9 mouse cellular contexts compared by ENCODE assay signal in genomic region chr6:146762264-146762898, GRCm38 (mm10). TPM values are rescaled to one million over a fixed set of nuclear protein-coding genes. Genes with fewer than 3 reads are reported as not detected.
DNase-seq lines count a peak whose midpoint lies in the region; ATAC-seq lines count a peak whose summit lies in the region.
"Had no signal": no experiment of that assay in that cellular context is flagged by ENCODE, and none has a peak within 500 bp of the region (broad histone marks: within the 10 kb centered on the region; RNA-seq: fewer than 3 reads in every experiment).

No protein-coding gene starts in this region.

- 70% methylated on average over 5 of the region's 5 CpGs for WGBS in midbrain, embryonic 10.5 days
- WGBS in midbrain, embryonic 13.5 days = 68% methylated on average over 5 of the region's 5 CpGs

- H3K9me3 ChIP-seq in midbrain, embryonic 10.5 days (replicated peaks) = no peaks in the 10 kb centered on the region
- H3K9me3 ChIP-seq in midbrain, embryonic 13.5 days = no peaks in the 10 kb centered on the region
- H3K9me3 ChIP-seq: lung, embryonic 15.5 days had no signal

- no peaks in the 10 kb centered on the region for H3K27me3 ChIP-seq in midbrain, embryonic 10.5 days (ENCODE audit: low read depth, poor library complexity, severe bottlenecking)
- H3K27me3 ChIP-seq in midbrain, embryonic 13.5 days = no peaks in the 10 kb centered on the region
- H3K27me3 ChIP-seq: lung, embryonic 15.5 days had no signal

- H3K4me1 ChIP-seq in midbrain, embryonic 10.5 days = no peaks in the 10 kb centered on the region
- H3K4me1 ChIP-seq in midbrain, embryonic 13.5 days (replicated peaks) = no peaks in the 10 kb centered on the region
- H3K4me1 ChIP-seq: lung, embryonic 15.5 days had no signal

- no peak for ATAC-seq in midbrain, embryonic 13.5 days

- no peak overlapping the region for H3K4me3 ChIP-seq in midbrain, embryonic 10.5 days
- H3K4me3 ChIP-seq in midbrain, embryonic 13.5 days (replicated peaks) = no peak overlapping the region
- H3K4me3 ChIP-seq: lung, embryonic 15.5 days had no signal

- peaks cover 15% of the 10 kb centered on the region; the same call in 1 of the 2 replicates for H3K36me3 ChIP-seq in midbrain, embryonic 10.5 days
- H3K36me3 ChIP-seq in midbrain, embryonic 13.5 days = peaks cover 10% of the 10 kb centered on the region; the same call in 1 of the 2 replicates
- H3K36me3 ChIP-seq: lung, embryonic 15.5 days had no signal

- H3K9ac ChIP-seq in midbrain, embryonic 13.5 days (replicated peaks) = no peak overlapping the region
- H3K9ac ChIP-seq: lung, embryonic 15.5 days had no signal

- no peak overlapping the region for H3K4me2 ChIP-seq in midbrain, embryonic 13.5 days (replicated peaks)
- H3K4me2 ChIP-seq: lung, embryonic 15.5 days had no signal

- DNase-seq in heart, adult 11 months = peak; percentile 29
- DNase-seq in heart, postnatal 25 days (ENCODE audit: low spot score) = no peak
- DNase-seq in midbrain, embryonic 10.5 days (ENCODE audit: low spot score) = peak; percentile 18
- peak; percentile 33 to 39 for DNase-seq in cerebellum, postnatal 14 days
- DNase-seq in retina, embryonic 14.5 days (ENCODE audit: low spot score) = peak; percentile 72
- no peak for DNase-seq in left cerebral cortex, adult 11 months (ENCODE audit: low spot score)
- no peak for DNase-seq in layer of hippocampus, adult 11-12 months (ENCODE audit: low spot score)

- intact Hi-C loops in heart, postnatal 25 days (cut with DNase I) = loop anchor here (1.0 to 5.0 kb wide), 2 partner anchors 75 to 98 kb away; no protein-coding TSS in a partner anchor

- no peak overlapping the region for H3K27ac ChIP-seq in midbrain, embryonic 10.5 days (replicated peaks)
- H3K27ac ChIP-seq in midbrain, embryonic 13.5 days = no peak overlapping the region
- H3K27ac ChIP-seq: lung, embryonic 15.5 days had no signal

RNA-seq across cellular contexts. Expression of gene Arntl2, which starts 33.5 kb away (rescaled TPM):
- 1 to 10 TPM in 1 of 2 experiments, under 1 TPM in 1; 0.78 to 1.6 TPM for total RNA-seq in heart, postnatal 25 days (2021)
- 1.9 and 2.0 TPM in 2 replicates for polyA plus RNA-seq in midbrain, embryonic 10.5 days (2016; fragmentation: Nextera tagmentation; extraction: Ambion mirVana)
- polyA plus RNA-seq in midbrain, embryonic 13.5 days (2015; fragmentation: Nextera tagmentation; extraction: Ambion mirVana) = 1.8 and 2.6 TPM in 2 replicates

RNA-seq across cellular contexts. Expression of gene Stk38l, which starts 37.6 kb away (rescaled TPM):
- 10 to 100 TPM; 12.6 to 14.6 TPM for total RNA-seq in heart, postnatal 25 days (2021)
- 21.0 and 21.2 TPM in 2 replicates for polyA plus RNA-seq in midbrain, embryonic 10.5 days (2016; fragmentation: Nextera tagmentation; extraction: Ambion mirVana)
- polyA plus RNA-seq in midbrain, embryonic 13.5 days (2015; fragmentation: Nextera tagmentation; extraction: Ambion mirVana) = 16.2 and 17.2 TPM in 2 replicates

Comparison
In these comparisons a context has a peak if more than half of its experiments do, and no peak if none do; other contexts are left out.
1. DNase-seq: peak in heart, adult 11 months (single experiment), midbrain, embryonic 10.5 days (single experiment), cerebellum, postnatal 14 days (2 of 2) and retina, embryonic 14.5 days (single experiment); none in heart, postnatal 25 days (single experiment), left cerebral cortex, adult 11 months (single experiment) and layer of hippocampus, adult 11-12 months (single experiment).